Mouse (Mus musculus) lung, adult 10 weeks (tissue): Measurements from ENCODE around the gene Ppp1r7. TPM values are rescaled to one million over a fixed set of nuclear protein-coding genes. Genes with fewer than 3 reads are reported as not detected.

Source experiments
- polyA plus RNA-seq: library from polyadenylated mRNA; stranded (reverse); fragments of 350-450 nt; fragmentation: Illumina TruSeq; extraction: RNeasy Lipid Tissue Mini Kit (QIAGEN cat#74804); gene quantifications from one replicate; pipeline ENCODE4 v1.2.3, GENCODE M21; 2014; ENCODE audit warnings: low read depth, low replicate concordance; ENCODE audit not compliant: insufficient read depth

Gene Ppp1r7
- polyA plus RNA-seq, result 10.9 TPM

DNA sequence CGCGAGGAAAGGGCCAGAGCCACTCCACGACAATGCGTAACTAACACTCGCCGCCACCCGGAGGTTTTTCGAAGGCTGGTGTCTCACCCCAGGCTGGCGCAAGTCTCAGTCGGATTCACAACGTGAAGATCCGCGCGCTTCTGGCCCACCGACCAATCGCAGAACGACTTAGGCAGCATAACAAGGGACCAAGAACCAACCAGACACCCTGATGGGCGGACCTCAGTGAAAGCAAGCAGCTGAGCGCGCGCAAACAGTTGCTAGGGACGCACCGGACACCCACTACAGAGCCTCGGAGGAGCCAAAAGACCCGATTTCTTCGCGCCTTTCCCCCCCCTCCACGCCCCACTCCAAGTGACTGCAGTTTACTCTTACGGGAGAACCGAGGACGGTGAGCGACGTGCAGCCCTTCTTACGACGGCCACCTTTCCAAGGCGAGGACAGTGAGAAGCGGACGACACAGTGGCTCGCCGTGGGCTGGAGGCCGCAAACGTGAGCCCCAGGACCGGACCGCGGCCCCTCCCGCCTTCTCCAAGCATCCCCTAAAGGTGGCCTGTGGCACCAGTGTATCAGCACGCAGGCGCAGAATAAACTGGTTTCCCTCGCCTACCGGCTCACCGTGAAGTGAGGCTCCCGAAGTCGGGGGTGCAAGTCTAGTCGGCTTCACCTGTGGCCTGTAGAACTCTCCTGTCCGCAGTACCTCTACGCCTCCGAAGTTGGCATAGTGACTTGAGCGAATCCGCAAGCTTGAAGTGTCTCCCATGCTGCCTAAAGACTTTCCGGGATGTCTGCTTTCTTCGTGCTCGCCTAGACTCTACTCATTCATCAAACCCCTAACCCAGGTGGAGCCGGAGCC, at the start of gene Ppp1r7, which contains the start of gene Pask:
Gene Ppp1r7, plus strand, starts transcription at position 207 of the 856 bp plus-strand sequence.
Gene Pask, minus strand, starts transcription at position 835 of the 856 bp plus-strand sequence.

DNA sequence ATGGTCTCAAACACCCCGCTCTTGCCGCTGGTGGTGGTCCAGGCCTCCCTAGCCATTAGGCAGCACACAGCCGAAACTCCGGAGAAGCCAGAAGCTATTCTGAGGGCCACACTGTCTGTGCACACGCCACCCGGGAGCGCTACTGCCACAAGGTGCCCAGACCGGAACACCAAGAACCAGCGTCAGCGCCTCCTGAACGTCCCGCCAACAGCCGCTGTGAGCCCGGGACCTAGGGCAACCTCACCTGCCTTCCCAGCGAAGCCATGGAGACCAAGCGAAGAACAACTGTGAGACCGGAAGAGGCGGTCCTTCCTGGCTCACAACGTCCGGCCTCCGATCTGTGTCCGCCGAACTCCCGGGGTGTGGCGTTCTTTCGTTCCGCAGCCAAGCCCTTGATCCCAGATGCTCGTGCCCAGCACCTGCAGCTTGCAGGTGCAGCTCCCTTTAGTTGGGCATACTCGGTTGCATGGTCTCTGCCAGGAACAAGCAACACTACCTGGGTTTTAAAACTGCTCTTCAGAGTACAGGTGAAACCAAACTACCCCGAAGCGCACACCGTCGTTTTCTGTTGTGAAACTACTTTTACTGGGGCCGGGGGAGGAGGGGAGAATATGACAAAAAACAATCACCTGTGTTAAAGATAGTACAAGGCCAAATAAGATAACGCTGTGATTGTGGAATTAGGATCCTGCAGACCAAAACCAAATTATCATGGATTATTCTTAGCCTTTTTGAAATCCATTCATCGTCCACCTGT, 36.9 kb upstream of the Ppp1r7 start, which contains the start of gene Mterf4:
Gene Mterf4, minus strand, starts transcription at position 335 of the 757 bp plus-strand sequence.

DNA sequence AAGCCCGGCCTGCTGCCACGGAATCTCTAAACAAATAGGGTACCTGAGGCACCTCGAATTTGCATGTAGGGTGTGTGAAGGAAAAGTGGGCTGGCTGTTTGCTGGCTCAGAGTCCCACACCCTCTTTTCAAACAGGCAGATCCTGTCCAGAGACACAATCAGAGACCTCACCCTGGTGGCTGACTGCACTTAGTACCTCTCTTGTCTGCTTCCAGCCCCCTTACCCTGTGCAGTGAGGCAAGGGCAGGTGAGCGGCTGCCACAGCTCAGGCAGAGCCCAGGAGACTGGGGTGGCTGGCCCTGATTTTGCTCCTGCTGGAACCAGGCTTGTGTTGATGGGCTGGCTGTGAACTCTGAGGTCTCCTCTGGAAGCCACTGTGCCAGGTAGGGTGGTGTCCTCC, 31.0 kb downstream of the Ppp1r7 start, which contains the start of gene Ano7:
Gene Ano7, plus strand, starts transcription at position 266 of the 400 bp plus-strand sequence.

Other genes with a start within 250 kb of the Ppp1r7 start
- gene Kif1a, start 240.9 kb upstream of the Ppp1r7 start, polyA plus RNA-seq, result 0.69 TPM
- not detected for gene Agxt, start 207.6 kb upstream of the Ppp1r7 start, polyA plus RNA-seq
- gene 2310007B03Rik, start 181.9 kb upstream of the Ppp1r7 start, polyA plus RNA-seq, result 25.5 TPM
- gene Crocc2, start 174.1 kb upstream of the Ppp1r7 start, polyA plus RNA-seq, result 0.73 TPM
- gene Sned1, start 107.0 kb upstream of the Ppp1r7 start, polyA plus RNA-seq, result 4.2 TPM
- 16.8 TPM for gene Mterf4, start 36.9 kb upstream of the Ppp1r7 start, polyA plus RNA-seq
- gene Pask, start 628 bp downstream of the Ppp1r7 start, polyA plus RNA-seq, result 0.58 TPM
- not detected for gene Ano7, start 31.1 kb downstream of the Ppp1r7 start, polyA plus RNA-seq
- gene Hdlbp, start 136.0 kb downstream of the Ppp1r7 start, polyA plus RNA-seq, result 43.1 TPM
- 1.7 TPM for gene Farp2, start 169.2 kb downstream of the Ppp1r7 start, polyA plus RNA-seq